Mouse (Mus musculus): Measurements from ENCODE around the gene Pgpep1l. TPM values are rescaled to one million over a fixed set of nuclear protein-coding genes. Genes with fewer than 3 reads are reported as not detected.
"Not testable (repeated sequence)": the region's sequence is repeated elsewhere in the genome, so short reads cannot be mapped to it uniquely, and the experiment has no call there.

Gene Pgpep1l
- polyA plus RNA-seq, 1 experiment from 2014 or later = not detected

DNA sequence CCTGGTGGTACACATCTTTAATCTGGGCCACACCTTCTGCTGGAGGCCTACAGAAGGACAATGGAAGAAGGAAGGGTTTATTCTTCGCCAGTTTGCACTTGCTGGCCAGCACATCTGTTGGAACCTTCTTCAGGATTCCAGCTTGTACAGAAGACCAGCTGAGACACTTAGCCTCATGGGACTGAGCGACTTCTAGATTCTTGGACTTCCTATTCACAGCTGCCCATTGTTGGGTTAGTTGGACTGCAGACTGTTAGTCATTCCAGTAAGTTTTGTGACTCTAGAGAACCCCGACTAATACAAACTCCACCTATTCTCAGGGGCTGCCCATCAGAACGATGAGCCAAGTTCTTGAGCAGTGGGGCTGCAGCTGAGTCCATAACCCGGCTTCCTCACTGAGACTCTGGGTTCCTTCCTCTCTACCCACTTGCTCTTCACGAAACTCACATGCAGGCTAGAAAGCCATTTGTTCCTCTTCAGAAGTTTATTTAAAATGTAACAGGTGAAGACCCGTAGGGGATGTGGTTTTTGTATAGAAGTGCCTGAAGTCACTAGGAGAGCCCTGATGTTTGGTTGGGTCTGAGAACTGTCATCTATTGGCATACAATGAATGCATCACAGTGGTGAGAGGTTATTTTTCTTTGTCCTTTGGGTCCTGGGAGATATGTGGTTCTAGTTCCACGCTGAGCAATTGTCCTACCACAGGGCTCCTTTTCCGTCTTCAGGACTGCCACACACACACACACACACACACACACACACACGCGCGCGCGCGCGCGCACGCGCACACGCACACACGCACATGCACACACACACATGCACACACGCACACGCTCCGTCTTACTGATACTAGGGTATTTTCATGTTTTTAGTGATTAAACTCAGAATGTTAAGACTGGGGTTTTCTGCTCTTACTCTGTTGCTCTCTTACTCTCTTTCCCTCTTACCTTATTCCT, 22.8 kb upstream of the Pgpep1l start:
- ATAC-seq (ENCODE audit: low FRiP score, low TSS enrichment) (no peak), DNase-seq (no peak)
- Histone ChIP-seq H3K27me3 (ENCODE audit: control insufficient read depth, insufficient read depth, low read length) (no peaks in the 10 kb centered on the region), H3K36me3 (ENCODE audit: control insufficient read depth, insufficient read depth, low read length) (no peaks in the 10 kb centered on the region), H3K9ac (replicated peaks; ENCODE audit: low read length) (no peak overlapping the region), H3K4me2 (ENCODE audit: low read length) (no peak overlapping the region), H3K27ac (replicated peaks; ENCODE audit: low read depth, low read length) (no peak overlapping the region), H3K4me3 (replicated peaks; ENCODE audit: low read depth, low read length) (no peak overlapping the region), H3K4me1 (ENCODE audit: control insufficient read depth, insufficient read depth, low read length) (no peaks in the 10 kb centered on the region), H3K9me3 (ENCODE audit: control insufficient read depth, low read length) (no peaks in the 10 kb centered on the region)
- 94% methylated on average over 24 of the region's 24 CpGs for WGBS

DNA sequence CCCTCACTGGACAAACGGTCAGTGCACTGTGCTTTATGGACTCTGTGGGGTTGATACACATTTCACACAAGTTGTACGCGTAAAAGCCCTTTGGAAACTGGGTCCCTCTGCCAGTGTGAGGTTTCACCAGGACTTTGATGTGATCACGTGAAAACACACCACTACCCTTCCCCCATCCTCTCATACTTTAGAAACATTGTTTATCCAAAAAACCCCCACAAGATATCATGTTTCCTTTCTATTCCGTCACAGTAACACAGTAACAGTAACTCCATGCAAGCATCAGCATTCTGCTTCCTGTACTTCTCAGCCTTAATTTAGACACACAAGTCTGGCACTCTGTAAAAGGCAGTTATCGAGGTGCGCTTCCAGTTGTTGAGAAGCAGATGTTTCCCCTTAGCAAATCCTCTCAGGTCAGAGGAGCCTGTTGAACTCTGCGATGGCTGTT, 21.8 kb upstream of the Pgpep1l start:
- Histone ChIP-seq H3K27ac (replicated peaks; ENCODE audit: low read depth, low read length) (no peak overlapping the region), H3K4me1 (ENCODE audit: control insufficient read depth, insufficient read depth, low read length) (no peaks in the 10 kb centered on the region), H3K4me2 (ENCODE audit: low read length) (no peak overlapping the region), H3K9me3 (ENCODE audit: control insufficient read depth, low read length) (no peaks in the 10 kb centered on the region), H3K36me3 (ENCODE audit: control insufficient read depth, insufficient read depth, low read length) (no peaks in the 10 kb centered on the region), H3K9ac (replicated peaks; ENCODE audit: low read length) (no peak overlapping the region), H3K27me3 (ENCODE audit: control insufficient read depth, insufficient read depth, low read length) (no peaks in the 10 kb centered on the region), H3K4me3 (replicated peaks; ENCODE audit: low read depth, low read length) (no peak overlapping the region)
- ATAC-seq (ENCODE audit: low FRiP score, low TSS enrichment) (no peak), DNase-seq (no peak)
- WGBS = 92% methylated on average over 8 of the region's 8 CpGs

DNA sequence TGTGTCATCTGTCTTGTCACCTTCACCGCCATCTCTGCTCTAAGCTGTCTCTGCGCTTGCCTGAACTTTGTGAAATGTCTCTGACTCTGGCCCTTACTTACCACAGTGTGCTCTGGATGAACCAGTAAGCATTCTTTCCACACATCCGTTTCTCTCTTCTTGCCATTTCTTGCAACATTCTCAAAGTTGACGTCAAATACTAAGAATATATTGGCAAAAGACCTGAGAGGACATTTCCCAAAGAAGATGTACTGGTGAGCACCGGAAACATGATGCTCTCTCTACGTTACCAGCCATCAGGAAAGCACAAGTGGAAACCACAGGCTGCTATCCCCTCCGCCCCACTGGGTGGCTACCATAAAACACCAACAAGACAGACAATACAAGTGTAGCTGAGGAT, 19.7 kb upstream of the Pgpep1l start:
- Histone ChIP-seq H3K4me3 (replicated peaks; ENCODE audit: low read depth, low read length) (no peak overlapping the region), H3K9me3 (ENCODE audit: control insufficient read depth, low read length) (no peaks in the 10 kb centered on the region), H3K4me2 (ENCODE audit: low read length) (no peak overlapping the region), H3K36me3 (ENCODE audit: control insufficient read depth, insufficient read depth, low read length) (no peaks in the 10 kb centered on the region), H3K27me3 (ENCODE audit: control insufficient read depth, insufficient read depth, low read length) (no peaks in the 10 kb centered on the region), H3K9ac (replicated peaks; ENCODE audit: low read length) (no peak overlapping the region), H3K27ac (replicated peaks; ENCODE audit: low read depth, low read length) (no peak overlapping the region), H3K4me1 (ENCODE audit: control insufficient read depth, insufficient read depth, low read length) (no peaks in the 10 kb centered on the region)
- WGBS = 92% methylated on average over 7 of the region's 7 CpGs
- ATAC-seq (ENCODE audit: low FRiP score, low TSS enrichment) (no peak), DNase-seq (no peak)

DNA sequence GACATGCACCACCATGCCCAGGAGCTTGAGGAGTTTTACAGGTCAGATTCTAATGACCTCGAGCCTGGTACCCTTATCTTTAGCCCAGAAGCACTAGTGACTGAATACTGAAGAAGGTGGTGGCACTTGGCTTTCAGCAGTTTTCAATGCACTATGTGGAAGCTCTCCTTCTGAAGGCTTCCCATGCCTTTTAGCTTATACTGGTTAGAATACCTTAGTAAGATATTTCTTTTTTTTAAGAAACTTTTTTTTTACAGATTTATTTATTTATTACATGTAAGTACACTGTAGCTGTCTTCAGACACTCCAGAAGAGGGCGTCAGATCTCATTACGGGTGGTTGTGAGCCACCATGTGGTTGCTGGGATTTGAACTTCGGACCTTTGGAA, 19.1 kb upstream of the Pgpep1l start:
- H3K27me3 ChIP-seq (ENCODE audit: control insufficient read depth, insufficient read depth, low read length); H3K27ac ChIP-seq (replicated peaks; ENCODE audit: low read depth, low read length); H3K9me3 ChIP-seq (ENCODE audit: control insufficient read depth, low read length); DNase-seq; H3K9ac ChIP-seq (replicated peaks; ENCODE audit: low read length); H3K4me2 ChIP-seq (ENCODE audit: low read length); ATAC-seq (ENCODE audit: low FRiP score, low TSS enrichment); H3K4me3 ChIP-seq (replicated peaks; ENCODE audit: low read depth, low read length); H3K36me3 ChIP-seq (ENCODE audit: control insufficient read depth, insufficient read depth, low read length); H3K4me1 ChIP-seq (ENCODE audit: control insufficient read depth, insufficient read depth, low read length): not testable (repeated sequence)
- 88% methylated on average over 4 of the region's 4 CpGs for WGBS

DNA sequence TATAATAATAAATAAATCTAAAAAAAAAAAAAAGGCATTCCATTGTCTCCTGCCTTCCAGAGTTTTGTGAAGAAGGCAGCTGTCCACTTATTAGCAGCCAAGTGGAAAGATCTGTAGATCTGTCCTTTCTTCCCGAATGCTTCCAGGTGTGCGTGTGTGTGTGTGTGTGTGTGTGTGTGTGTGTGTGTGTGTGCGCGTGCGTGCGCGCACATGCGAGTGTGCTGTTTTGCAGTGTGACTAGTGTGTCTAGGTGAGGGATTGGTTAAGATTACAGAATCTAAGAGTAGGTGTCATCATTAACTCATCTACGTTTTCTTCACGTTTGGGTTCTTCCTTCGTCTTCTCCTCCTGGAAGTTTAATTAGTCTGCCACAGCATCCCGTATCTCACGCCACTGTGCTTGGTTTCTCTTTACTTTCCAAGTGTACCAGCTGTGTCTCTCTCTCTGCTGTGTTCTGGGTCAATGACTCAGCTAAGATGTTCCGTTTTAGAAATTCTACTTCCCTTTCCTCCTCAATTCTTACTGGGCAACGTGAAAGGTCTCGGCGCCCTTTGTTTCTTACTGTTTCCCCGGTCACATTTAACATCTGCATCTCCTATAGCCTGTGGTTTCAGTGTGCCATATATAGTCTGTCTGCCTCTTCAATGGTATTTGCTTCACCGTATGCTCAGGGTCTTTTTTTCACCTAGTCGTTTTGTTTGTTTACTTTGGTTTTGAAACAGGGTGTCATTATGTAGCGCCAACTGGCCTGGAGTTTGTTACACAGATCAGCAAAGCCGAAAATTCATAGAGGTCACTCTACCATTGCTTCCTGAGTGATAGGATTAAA, 18.5 kb upstream of the Pgpep1l start:
- Histone ChIP-seq H3K27me3 (ENCODE audit: control insufficient read depth, insufficient read depth, low read length) (no peaks in the 10 kb centered on the region), H3K9ac (replicated peaks; ENCODE audit: low read length) (no peak overlapping the region), H3K36me3 (ENCODE audit: control insufficient read depth, insufficient read depth, low read length) (no peaks in the 10 kb centered on the region), H3K4me1 (ENCODE audit: control insufficient read depth, insufficient read depth, low read length) (no peaks in the 10 kb centered on the region), H3K4me3 (replicated peaks; ENCODE audit: low read depth, low read length) (no peak overlapping the region), H3K9me3 (ENCODE audit: control insufficient read depth, low read length) (no peaks in the 10 kb centered on the region), H3K27ac (replicated peaks; ENCODE audit: low read depth, low read length) (no peak overlapping the region), H3K4me2 (ENCODE audit: low read length) (no peak overlapping the region)
- DNase-seq (no peak), ATAC-seq (ENCODE audit: low FRiP score, low TSS enrichment) (no peak)
- 93% methylated on average over 22 of the region's 22 CpGs for WGBS

DNA sequence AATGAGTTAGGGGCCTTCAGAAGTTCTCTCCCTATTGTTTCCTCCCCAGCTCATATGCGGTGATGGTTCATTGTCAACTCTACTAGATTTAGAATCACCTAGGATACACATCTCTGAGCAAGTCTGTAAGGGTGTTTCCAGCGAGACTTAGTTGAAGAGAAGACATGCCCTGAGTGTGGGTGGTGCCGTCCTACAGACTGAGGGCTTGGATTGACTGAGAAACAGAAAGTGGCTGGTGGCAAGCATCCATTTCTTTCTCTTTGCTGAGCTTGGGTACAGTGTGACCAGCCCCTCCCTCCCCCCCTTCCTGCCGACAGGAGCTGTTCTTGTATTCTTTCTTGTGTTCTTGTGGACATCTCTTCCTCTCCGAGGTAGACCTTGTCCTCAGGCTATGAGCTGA, 17.3 kb upstream of the Pgpep1l start:
- no peak overlapping the region for H3K4me3 ChIP-seq (replicated peaks; ENCODE audit: low read depth, low read length)
- H3K36me3 ChIP-seq (ENCODE audit: control insufficient read depth, insufficient read depth, low read length) = no peaks in the 10 kb centered on the region
- ATAC-seq (ENCODE audit: low FRiP score, low TSS enrichment) (no peak), DNase-seq (no peak)
- H3K9me3 ChIP-seq (ENCODE audit: control insufficient read depth, low read length) = no peaks in the 10 kb centered on the region
- H3K9ac ChIP-seq (replicated peaks; ENCODE audit: low read length) = no peak overlapping the region
- H3K4me1 ChIP-seq (ENCODE audit: control insufficient read depth, insufficient read depth, low read length) = no peaks in the 10 kb centered on the region
- H3K27ac ChIP-seq (replicated peaks; ENCODE audit: low read depth, low read length) = no peak overlapping the region
- no peak overlapping the region for H3K4me2 ChIP-seq (ENCODE audit: low read length)
- 84% methylated on average over 5 of the region's 5 CpGs for WGBS
- peaks cover 2% of the 10 kb centered on the region for H3K27me3 ChIP-seq (ENCODE audit: control insufficient read depth, insufficient read depth, low read length)

GRCm38 (mm10) chr7:68280352-68280869, 16.4 kb upstream of the Pgpep1l start:
- ATAC-seq (ENCODE audit: low FRiP score, low TSS enrichment) (no peak), DNase-seq (no peak)
- Histone ChIP-seq H3K9ac (replicated peaks; ENCODE audit: low read length) (no peak overlapping the region), H3K27me3 (ENCODE audit: control insufficient read depth, insufficient read depth, low read length) (peaks cover 5% of the 10 kb centered on the region), H3K4me3 (replicated peaks; ENCODE audit: low read depth, low read length) (no peak overlapping the region), H3K36me3 (ENCODE audit: control insufficient read depth, insufficient read depth, low read length) (no peaks in the 10 kb centered on the region), H3K4me1 (ENCODE audit: control insufficient read depth, insufficient read depth, low read length) (0 out of 2 replicates have a peak, but pooled peaks cover 8% of the 10 kb centered on the region), H3K9me3 (ENCODE audit: control insufficient read depth, low read length) (no peaks in the 10 kb centered on the region), H3K27ac (replicated peaks; ENCODE audit: low read depth, low read length) (no peak overlapping the region), H3K4me2 (ENCODE audit: low read length) (no peak overlapping the region)
- WGBS = 94% methylated on average over 19 of the region's 19 CpGs

DNA sequence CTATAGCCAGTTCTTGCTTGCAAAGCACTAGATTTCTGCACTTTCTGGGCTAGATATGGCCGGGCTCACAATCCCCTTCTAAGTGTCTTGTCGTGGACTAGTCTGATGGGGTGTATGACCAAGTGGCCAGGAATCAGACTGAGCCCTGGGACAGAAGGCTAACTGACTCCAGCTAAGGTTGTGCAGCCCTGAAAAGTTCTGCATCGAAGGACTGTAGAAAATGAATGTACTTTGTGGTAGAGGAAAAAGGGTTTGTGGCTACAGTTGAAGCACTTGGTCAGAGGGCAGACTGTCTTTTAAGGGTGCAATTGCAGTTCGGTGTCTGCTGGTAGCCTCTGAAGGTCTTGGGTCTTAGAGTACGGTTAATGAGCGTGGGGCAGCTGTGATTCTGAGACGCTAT, 15.4 kb upstream of the Pgpep1l start:
- Histone ChIP-seq H3K9ac (replicated peaks; ENCODE audit: low read length) (no peak overlapping the region), H3K4me2 (ENCODE audit: low read length) (no peak overlapping the region), H3K9me3 (ENCODE audit: control insufficient read depth, low read length) (no peaks in the 10 kb centered on the region), H3K27ac (replicated peaks; ENCODE audit: low read depth, low read length) (no peak overlapping the region), H3K27me3 (ENCODE audit: control insufficient read depth, insufficient read depth, low read length) (peaks cover 5% of the 10 kb centered on the region), H3K4me3 (replicated peaks; ENCODE audit: low read depth, low read length) (no peak overlapping the region), H3K4me1 (ENCODE audit: control insufficient read depth, insufficient read depth, low read length) (0 out of 2 replicates have a peak, but pooled peaks cover 8% of the 10 kb centered on the region), H3K36me3 (ENCODE audit: control insufficient read depth, insufficient read depth, low read length) (no peaks in the 10 kb centered on the region)
- ATAC-seq (ENCODE audit: low FRiP score, low TSS enrichment) = no peak
- DNase-seq = no peak
- whole genome bisulfite sequencing = 79% methylated on average over 7 of the region's 7 CpGs

All from midbrain, embryonic 14.5 days (tissue).